Mouse (Mus musculus) testis, postnatal 14 days (tissue): ENCODE measurements at regions not wholly inside any gene's neighbourhood (a gene's known extent, or its start where the extent isn't known, plus 50 kb on each side); places are given as distances from the start of the nearest gene placed in this dataset.

Experiments
- DNase-seq: peaks from one replicate; pipeline ENCODE4 v3.0.0; 2021; ENCODE audit warnings: low spot score

DNA sequence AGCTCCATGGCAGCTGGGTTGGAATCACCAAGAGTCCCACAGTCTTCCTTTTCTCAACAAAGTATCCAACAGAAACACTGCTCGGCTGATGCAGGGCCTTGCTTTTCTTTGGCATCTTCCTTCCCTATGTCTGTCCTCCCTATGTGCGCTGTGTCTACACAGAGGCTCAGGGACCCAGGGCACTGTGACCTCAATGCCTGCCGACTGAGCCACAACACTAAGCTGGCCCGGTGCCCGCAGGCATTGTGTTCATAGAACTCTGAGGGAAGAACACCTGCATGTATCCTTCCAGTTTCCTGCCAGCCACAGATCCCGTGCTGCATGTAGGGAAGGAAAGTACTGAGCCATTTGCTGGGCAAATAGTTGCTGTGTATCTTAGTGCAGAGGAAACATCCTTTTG is 109.2 kb downstream of the Ets2 start:
- peak; percentile 36 for DNase-seq

DNA sequence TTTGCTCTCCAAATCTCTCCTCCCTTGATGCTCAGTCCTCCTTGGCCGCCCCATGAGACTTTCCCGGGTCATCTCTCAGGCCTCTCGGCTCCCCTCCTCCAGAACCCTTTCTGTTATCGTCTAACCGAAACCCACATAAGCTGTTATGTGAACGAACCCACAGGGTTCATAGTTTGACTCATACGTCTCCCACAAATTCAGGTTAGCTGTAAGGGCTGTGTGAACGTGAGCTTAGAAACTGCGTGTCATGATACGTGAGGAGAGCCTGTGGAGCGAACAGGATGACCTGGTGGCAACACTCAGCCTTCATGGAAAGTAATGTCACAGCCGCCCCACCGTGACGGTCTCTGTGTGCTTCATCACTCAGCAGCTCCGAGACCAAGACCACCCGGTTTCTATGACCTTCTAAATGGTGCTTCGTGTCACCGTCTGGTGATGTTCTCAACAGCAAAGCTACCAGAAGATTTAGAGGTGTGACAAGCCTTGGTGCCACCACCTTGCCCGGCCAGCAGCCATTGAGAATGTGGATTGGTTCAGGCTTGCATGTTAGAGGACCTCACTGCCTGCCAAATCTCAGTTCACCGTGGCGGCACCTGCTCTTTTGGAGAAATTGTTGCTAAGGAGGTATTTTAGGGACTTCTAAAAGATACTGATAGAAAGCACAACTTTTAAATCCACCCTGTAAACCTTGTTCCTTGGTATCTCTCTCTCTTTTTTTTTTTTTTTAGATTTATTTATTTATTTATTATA is 107.4 kb downstream of the Ets2 start:
- no peak for DNase-seq

DNA sequence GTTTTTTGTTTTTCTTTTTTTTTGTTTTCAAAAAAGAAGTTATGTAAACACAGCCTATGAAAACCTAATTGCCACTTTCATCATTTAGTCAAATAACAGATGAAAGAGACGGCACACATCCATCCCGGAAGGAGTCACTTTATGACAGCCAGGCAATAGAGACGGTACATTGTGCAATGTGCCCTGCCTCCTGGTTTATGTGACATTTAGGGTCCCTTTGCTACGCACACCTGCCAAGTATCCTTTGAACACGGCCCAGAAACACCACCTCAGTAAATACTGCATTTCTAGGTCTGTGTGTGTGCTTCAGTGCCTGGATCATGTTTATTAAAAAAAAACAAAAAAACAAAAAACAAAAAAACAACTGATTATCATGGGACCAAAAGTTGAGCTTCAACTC is 104.6 kb downstream of the Ets2 start:
- no peak for DNase-seq

DNA sequence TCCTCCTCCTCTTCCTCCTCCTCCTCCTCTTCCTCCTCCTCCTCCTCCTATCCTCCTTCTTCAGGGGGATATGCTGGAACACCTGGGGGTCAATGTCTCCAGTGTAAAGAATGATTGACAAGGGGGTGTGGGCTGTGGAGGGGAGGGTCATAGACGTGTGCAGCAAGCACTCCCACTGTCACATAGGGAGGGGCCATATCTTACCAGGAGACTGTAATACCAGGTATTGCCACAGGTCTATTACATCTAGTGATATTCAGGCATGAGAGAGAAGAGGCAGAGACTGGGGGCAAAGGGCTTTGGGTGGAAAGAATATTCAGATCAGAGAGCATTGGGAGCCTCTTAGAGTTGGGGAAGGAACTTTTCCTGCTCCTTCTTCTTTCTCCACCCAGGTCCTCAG is 102.3 kb downstream of the Ets2 start:
- no peak for DNase-seq

DNA sequence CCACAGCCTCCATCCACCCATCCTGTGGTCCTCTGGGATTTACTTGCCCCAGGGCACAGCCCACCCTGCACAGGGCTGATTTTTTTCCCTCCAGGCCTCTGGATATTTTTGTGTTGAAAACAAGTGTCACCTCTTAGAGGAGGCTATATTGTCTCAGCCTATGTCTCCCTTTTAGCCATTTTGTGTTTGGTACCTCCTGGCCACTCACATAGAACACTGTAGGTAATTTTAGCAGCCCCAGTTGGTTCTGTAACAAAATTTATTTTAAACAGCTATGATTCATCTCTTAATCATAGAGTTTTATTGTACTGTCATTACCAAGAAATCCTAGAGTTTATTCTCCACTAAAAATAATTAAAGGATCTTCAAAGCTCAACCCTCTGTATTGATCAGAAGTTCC is 100.8 kb downstream of the Ets2 start:
- DNase-seq, result no peak

DNA sequence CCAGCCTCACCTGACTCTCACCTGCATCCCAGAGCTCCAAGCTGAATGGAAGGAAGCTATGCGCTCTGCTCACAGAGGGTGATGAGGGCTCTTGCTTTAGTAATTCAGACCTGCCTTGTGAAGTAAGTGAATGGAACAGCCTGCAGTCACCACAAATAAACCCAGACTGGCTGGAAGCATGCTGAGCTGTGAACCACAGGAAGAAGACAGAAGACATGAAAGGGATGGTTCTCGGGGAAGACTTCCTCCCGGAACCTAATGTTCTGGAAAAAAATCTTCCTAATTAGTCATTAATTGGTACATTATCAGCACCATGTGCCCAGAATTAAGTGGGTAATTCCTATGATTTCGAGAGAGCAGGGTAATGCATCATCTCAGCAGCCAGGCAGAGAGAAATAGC is 100.3 kb downstream of the Ets2 start:
- no peak for DNase-seq

DNA sequence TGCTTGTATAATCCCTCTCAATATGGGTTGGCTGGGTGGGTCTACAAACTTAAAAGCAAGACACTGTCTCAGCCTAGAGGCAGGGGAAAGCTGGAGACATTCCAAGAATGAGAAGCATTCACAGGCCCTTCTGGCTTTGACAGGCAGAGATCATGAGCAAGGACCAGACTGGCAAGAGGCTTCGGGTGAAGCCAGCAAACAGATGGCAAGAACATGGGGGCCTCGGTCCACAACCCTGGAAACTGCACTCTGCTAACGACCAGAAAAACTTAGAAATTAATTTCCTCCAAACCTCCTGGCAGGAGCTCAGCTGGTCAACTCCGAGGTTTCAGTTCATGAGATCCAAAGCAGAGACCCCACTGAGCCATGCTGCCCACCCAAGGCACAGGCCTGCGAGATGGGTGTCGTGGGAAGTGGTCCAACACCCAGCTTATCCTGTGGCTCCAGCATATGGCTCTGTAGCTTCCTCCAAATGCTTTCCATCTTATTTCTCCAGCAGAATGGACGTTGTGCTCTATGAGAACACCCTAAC is 99.1 kb downstream of the Ets2 start:
- no peak for DNase-seq

DNA sequence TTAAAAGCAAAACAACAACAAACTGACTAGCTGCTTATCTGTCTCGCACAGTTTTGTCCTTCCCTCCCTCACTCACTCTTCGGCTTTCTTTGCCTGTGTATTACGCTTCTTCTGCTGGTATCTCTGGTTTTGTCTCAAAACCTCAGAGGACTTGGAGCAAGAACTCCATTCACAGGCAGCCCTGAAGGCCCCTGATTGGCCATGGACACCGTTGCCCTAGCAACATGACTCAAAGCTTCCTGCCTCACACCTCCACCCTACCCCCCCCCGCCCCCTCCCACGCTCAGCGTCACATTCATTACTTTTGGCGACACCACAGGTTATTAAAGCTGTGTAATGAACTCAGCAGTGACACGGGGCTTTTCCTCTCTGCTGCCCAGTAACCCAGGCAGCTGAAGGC is 96.7 kb downstream of the Ets2 start:
- DNase-seq, result no peak

DNA sequence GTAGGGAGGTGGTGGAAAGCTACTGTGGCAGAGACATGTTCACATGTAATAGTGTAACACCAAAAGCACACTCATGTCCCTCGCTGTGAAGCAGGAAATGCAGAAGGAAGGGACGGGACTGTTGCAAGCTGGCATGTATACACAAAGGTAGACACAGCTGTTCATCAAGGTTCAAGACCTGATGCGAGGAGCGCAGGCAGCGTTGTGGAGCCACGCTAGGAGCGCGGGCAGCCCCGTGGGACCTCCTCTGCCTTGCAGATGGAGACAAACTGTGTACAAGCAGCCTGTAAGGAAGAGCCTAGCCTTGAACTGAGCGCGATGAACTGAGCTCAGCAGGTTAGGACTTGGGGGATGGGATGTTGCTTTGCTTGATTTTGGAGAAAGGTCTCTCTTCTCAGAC is 96.2 kb downstream of the Ets2 start:
- DNase-seq, result no peak

DNA sequence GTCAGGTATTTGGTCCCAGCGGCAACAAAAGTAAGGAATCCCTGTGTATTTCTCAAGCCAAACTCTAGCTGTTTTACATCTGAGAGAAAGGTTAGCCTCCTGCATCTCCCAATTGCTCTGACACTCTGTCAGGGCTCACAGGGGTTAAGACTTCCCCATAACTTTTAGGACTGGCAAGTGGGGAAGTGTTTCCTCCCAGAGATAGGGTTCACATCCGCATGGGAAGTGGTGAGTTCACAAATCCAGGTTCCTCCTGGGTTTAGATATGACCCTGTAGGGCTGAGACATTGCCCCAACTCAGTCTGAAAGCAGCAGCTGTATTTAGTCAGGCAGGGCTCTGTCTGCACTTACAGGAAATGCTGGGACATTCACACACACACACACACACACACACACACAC is 95.3 kb downstream of the Ets2 start:
- DNase-seq, result no peak

DNA sequence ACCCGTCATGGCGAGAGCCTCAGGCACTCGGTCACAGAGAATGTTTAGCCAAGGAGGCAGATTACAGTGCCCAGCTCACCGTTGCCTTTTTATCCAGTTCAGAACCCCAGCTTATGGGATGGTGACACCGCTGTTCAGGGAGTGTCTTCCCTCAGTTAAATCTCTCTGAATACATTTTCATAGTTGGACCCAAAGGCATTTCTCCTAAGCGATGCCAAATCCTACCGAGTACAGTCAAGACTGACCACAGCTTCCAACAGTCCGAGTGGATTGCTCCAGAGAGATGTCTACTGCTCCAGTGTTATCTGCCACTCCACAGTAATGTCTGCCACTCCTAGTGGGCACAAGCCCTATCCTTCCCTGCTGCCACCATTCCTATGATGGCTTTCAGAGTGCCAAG is 93.0 kb downstream of the Ets2 start:
- no peak for DNase-seq

DNA sequence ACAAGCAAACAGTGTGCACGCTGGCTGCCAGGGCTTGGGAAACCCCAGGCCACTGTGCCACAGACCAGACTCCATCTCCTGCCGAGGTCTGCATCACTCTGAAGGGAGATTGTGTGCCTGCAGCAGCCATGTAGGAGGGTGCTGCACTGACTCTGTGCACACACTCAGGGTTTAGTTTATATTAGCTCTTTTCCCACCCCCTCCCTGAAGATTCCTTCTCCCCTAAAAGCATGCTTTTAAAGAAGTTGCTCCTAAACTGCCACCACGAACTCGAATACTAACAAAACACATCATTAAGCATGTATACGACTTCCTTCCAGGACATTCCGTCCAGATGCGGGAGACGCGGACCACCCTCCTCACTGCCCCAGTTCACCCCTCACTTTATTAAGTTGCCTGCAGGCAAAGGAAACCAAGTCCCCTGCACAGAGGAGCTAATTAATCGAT is 92.4 kb downstream of the Ets2 start:
- no peak for DNase-seq

DNA sequence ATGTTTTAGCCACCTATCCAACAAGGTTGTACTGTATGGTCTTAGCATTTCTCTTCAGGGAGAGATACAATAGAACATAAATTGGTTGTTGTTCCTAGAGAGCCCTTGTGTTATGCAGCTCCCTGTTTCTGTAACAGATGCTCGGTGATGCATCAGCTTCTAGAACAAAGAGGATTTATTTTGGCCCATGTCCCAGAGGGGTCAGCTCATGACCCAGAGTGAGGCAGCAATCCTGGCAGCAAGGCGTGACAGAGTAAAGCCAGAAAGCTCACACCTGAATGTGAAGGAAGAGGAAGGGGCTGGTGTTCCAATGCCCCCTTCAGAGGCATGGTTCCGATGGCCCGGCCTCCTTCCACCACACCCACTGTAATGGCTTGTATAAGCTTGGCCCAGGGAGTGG is 88.8 kb downstream of the Ets2 start:
- DNase-seq, result no peak

DNA sequence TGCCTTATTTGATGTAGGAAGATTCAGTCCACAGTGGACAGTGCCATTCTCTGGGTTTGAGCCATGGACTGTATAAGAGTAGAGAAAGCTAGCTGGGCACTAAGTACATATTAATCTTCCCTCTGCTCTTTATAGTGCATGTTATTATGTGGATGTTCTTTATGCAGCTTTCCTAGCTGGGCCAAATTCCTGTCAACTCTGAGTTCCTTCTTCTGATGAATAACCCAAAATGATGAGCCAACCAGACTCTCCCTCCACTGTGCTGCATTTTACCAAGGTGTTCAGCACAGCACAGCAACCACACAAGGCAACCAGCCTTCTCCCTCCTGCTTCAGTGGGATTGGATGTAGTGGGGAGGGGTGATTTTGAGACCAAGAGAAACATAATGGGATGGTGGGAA is 87.7 kb downstream of the Ets2 start:
- no peak for DNase-seq

DNA sequence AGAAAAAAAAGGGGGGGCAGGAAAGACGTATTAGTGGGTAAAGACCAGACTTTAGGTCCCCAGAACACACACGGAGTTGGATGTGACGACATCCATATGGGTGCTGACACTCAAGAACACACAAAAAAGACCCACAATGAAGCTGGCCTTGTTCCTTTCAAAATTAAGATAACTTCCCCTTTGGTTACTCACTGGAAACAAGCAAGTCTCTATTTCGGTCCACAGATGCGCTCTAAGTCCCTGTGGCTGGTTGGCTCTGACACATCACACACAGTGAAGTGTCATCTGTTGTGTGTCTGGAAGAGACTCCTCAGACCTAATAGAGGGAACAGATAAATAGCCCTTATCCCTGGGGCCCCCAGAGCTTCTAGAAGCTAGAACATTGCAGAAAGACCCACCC is 79.8 kb downstream of the Ets2 start:
- no peak for DNase-seq

DNA sequence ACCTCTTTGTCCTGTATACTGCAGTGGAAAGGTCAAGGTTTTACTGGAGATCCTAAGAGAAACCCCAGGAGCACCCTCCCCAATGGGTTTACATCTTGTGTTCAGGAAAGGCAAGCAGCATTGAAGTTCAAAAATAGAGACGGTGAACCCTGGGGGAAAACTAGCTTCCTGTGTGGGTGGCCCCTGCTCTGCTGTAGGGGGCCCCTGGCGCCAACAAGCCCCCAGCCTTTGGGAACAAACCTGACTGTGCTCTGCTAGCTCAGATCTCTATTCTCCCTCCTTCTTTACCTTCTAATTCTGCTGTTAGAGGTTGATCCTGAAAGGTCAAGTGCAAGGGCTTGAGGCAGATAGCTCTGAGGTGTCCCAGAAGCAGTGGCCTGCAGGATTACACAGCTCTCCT is 78.6 kb downstream of the Ets2 start:
- DNase-seq, result no peak

DNA sequence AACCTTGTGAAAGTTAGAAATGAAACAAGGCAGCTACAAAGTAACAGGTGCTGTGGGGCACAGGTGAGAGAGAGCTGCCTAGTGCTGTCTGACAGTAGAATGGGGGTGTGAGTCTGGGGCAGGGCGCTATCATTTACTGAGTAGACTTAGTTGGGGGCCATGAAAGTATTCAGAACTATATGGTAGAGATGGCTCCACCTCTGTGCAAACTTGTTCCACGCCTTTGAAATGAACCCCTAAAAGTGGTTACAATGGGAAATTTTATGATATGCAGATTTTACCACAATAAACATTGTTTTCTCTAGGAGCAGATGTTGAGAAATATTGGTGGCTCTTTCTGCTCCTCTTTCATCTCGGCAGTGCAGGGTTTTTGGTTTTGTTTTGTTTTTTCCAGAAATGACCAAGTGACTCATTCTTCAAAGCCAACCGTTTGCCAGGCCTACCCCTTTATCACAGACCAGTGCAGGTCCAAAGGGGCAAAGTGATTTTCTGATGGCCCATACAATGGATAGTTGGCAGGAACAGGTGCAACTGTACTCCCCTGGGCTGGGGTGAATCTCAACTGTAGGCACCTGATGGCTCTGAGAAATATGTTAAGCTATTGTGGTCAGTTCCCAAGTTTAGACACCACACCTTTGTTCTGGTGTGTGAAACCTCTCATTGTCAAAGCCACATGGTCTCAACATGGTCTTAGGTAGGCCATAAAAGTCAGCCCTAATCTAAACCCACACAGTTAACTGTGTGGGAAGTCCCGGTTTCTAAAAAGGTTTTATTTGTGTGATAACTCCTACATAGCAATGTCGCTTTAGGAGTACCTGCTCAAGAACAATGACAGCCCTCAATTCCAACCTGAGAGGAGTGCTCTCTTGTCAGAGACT is 77.2 kb downstream of the Ets2 start:
- no peak for DNase-seq

DNA sequence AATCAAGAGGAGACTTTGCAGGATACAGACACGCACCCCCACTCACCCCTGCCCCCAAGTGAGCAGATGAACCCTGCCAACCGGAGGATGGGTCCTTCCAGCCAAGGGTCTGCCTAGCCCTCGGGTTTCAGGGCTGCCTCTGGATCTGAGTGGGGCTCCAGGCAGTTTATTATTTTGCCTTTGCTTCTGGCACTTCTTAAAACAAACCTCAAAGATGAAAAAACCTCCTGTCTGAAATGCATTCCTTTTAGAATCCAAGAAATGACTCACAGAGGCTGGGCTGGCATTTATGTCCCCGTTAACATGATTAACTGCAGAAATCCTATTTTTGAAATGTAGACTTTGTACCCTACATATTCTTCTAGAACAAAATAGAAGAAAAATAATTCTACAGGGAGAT is 76.3 kb downstream of the Ets2 start:
- DNase-seq, result no peak

DNA sequence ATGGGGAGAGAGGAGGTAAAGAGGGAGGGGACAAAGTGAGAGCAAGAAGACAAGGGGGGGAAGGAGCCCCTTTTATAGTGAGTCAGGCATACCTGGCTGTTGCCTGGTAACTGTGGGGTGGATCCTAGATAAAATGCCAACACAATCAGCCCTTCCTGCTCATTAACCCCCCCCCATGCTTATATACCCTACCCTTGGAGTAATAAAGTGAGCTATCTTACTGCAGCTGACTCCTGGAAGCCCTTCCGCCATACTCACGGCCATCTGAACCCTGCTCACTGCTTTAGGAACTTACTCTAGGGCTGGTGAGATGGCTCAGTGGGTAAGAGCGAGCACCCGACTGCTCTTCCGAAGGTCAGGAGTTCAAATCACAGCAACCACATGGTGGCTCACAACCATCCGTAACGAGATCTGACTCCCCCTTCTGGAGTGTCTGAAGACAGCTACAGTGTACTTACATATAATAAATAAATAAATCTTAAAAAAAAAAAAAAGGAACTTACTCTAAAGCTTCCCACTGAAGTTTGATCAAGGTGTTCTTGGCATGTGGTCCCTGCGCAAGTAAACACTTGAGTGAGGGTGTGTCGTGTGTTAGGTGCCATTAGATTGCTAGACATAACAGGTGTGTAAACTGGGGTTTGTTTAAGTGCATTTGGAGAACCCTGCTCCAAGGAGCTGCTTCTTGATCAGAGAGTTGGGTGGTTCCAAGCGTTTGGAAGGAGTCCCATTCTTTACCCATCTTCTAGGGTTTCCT is 74.9 kb downstream of the Ets2 start:
- no peak for DNase-seq

DNA sequence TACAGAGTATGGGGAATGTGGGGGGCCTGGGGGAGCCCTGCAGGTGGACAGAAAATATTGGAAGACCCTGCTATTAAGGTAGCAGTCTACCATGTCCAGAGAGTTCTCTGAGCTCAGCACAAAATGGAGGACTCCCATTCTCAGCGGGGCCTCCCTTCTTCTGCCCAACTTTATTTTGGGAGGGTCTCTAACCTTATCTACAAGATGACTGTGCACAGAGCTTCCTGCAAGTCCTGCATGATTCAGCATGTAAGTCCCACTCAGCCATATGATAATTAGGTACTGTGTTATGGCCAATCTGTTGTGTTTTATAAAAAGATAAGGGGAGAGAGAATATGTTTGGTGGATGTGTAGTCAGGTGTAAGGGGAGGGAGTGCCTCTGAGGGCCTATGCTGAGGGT is 74.1 kb downstream of the Ets2 start:
- no peak for DNase-seq

DNA sequence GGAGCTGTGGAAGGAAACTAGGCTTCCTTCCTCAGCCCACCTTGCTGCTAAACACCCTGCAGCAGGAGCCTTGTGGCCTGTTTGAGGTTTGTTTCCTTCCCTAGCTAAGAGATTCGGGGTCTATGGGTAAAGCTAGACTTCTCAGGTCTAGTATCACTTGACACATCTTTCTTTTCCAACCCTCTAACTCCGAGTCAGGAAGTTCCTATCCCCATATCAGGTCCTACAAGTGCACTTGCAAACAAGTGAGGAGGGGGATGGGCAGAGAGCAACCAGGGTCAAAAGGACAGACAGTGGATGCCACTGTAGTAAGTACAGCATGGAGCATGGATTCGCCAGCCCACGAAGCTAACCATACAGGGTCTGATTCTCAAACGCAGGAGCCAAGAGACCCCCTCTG is 73.5 kb downstream of the Ets2 start:
- no peak for DNase-seq

DNA sequence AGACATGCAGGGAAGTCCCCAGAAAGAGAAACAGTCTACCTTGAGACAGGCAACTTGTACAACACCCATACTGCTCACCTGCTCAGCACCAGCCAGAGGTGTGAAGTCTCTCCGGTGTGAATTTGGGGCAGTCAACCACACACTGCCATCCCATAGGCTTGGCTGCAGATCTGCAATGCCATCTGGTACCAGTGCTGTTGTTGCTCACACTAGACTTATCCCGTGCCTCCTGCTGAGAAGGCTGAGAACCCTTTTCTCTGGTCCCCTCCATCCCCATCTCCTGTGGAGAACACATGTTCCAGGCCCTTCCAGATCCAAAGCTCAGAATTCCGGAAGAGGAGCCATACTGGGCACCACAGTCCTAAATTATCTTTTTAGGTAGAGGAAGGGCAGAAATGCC is 71.3 kb downstream of the Ets2 start:
- DNase-seq, result no peak
